Mouse (Mus musculus) spleen, adult 2 months (tissue): Measurements from ENCODE around the gene Spata2l.

Experiments
- CTCF ChIP-seq: fragments of 200-500 bp; IDR thresholded peaks from 2 replicates; pipeline ENCODE4 v1.5.1; 2011; ENCODE audit warnings: mild to moderate bottlenecking, inconsistent platforms; ENCODE audit not compliant: insufficient read depth, insufficient read length, insufficient replicate concordance; ENCODE audit errors: extremely low read depth
- POLR2A ChIP-seq: fragments of 200-500 bp; IDR thresholded peaks from 2 replicates; pipeline ENCODE4 v1.6.1; 2011; ENCODE audit warnings: low read depth, low read length, inconsistent platforms

DNA sequence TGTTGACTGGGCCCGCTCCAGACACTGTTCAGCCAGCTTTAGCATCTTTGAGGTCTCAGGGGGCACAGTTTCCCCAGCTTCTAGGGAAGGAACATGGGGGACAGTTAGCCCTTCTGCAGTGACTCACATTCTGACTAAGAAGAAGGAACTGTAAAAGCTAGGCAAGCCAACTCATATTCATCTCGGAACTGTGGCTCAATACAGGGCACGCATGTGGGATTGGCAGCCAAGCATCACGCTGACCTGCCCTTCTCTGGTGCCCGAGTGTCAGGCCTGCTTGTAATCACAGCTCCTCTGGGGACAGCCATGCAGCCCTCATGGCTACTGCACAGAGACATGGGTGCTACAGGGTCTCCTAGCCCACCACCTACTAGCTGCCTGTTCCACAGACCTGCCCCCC lies 14.9 kb upstream of the Spata2l start:
- TF ChIP-seq CTCF = no peak
- TF ChIP-seq POLR2A = no peak
